Mouse (Mus musculus): ENCODE measurements around the gene Gm45234. TPM values are rescaled to one million over a fixed set of nuclear protein-coding genes. Genes with fewer than 3 reads are reported as not detected.

The Gm45234 gene
- total and polyA plus RNA-seq, 3 experiments, result not detected

DNA sequence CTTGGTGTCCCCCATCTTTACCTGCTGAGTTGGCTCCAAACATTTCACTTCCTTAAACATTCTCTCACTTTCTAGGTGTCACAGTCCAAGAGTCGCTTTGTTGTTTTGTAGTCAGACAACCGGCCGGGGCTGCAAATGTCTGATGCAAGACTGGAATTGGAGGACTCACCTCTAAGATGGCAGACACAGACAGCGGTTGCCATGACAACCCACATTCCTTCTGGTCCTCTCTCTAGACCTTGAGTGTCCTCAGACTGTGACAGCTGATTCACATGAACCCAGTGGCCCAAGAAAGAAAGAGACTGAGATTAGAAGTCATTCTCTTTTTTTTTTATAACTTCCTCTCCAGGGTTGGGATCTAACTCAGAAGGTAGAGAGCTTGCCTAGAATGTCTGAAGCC, 33.7 kb upstream of the Gm45234 start:
- Histone ChIP-seq H3K36me3 (replicated peaks in 1 of 2; ENCODE audit: control insufficient read depth in 1 of 2, insufficient read depth in 1 of 2, low read length in 1 of 2) (peaks cover 0 to 11% of the 10 kb centered on the region in 2 experiments), H3K4me1 (ENCODE audit: control insufficient read depth in 1 of 2, insufficient read depth in 2 of 2) (peaks cover 6 to 18% of the 10 kb centered on the region in 2 experiments; a peak in 3 of 4 replicates), H3K27me3 (replicated peaks) (no peaks in the 10 kb centered on the region), H3K4me3 (replicated peaks in 1 of 3; ENCODE audit: low read depth in 2 of 3, low read length in 2 of 3, poor library complexity in 1 of 3) (no peak overlapping the region), H3K79me2 (replicated peaks; ENCODE audit: control insufficient read depth, extremely low read depth, insufficient read depth, poor library complexity, severe bottlenecking) (no peaks in the 10 kb centered on the region), H3K4me2 (ENCODE audit: insufficient read depth, low read depth, poor library complexity, severe bottlenecking) (no peak overlapping the region), H3K9me3 (replicated peaks; ENCODE audit: low read length) (no peaks in the 10 kb centered on the region), H3K9ac (ENCODE audit: insufficient read depth, low read depth) (no peak overlapping the region), H3K27ac (ENCODE audit: insufficient read depth, low read depth) (no peak overlapping the region)
- TF ChIP-seq MXI1 (IDR thresholded peaks at IDR 0.05; ENCODE audit: low read depth, low read length) (peak; percentile 42; the same call in 1 of the 2 replicates), MAFK (IDR thresholded peaks at IDR 0.05; ENCODE audit: insufficient replicate concordance, low read length) (no peak)
- no peak for DNase-seq (ENCODE audit: extremely low read depth)
- dilution Hi-C loops (cut with MboI; ENCODE audit: extremely low pct_ligation_motif_present, extremely low pct_unique_long_range_greater_than_20kb, low sequenced_read_pairs), result no loop called here
- in situ Hi-C loops (cut with MboI; ENCODE audit: low pct_ligation_motif_present, low pct_unique_long_range_greater_than_20kb, low sequenced_read_pairs), result no loop called here

DNA sequence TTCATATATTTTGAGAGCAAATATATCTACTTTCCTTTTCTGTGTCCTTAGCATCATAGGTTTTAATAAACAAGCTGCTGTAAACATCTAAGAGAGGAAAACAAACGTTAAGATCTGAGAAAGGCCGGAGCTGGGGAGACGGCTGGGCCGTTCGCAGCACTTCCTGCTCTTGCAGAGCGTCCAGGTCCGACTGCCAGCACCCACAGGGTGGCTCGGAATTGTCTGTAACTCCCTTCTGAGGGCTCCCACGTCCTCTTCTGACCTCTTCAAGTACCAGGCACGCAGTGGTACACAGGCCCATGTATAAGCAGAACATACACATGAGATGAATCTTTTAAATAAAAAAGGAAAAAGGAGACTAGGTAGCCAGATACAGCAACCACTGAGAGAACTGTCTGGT, 31.9 kb upstream of the Gm45234 start:
- in situ Hi-C loops (cut with MboI; ENCODE audit: low pct_ligation_motif_present, low pct_unique_long_range_greater_than_20kb, low sequenced_read_pairs) (no loop called here), dilution Hi-C loops (cut with MboI; ENCODE audit: extremely low pct_ligation_motif_present, extremely low pct_unique_long_range_greater_than_20kb, low sequenced_read_pairs) (no loop called here)
- peak overlapping the region in 2 of 3 experiments; percentile 42 to 50 for H3K4me3 ChIP-seq (replicated peaks in 1 of 3; ENCODE audit: low read depth in 2 of 3, low read length in 2 of 3, poor library complexity in 1 of 3)
- H3K79me2 ChIP-seq (replicated peaks; ENCODE audit: control insufficient read depth, extremely low read depth, insufficient read depth, poor library complexity, severe bottlenecking), result no peaks in the 10 kb centered on the region
- peaks cover 0 to 9% of the 10 kb centered on the region in 2 experiments for H3K36me3 ChIP-seq (replicated peaks in 1 of 2; ENCODE audit: control insufficient read depth in 1 of 2, insufficient read depth in 1 of 2, low read length in 1 of 2)
- H3K27me3 ChIP-seq (replicated peaks), result no peaks in the 10 kb centered on the region
- H3K9ac ChIP-seq (ENCODE audit: insufficient read depth, low read depth), result no peak overlapping the region
- no peak for DNase-seq (ENCODE audit: extremely low read depth)
- TF ChIP-seq ZNF384 (IDR thresholded peaks at IDR 0.05; ENCODE audit: low read depth, low read length), result no peak
- no peak for TF ChIP-seq POLR2A (IDR thresholded peaks at IDR 0.05; ENCODE audit: low read depth, low read length)
- no peak for TF ChIP-seq PAX5 (IDR thresholded peaks at IDR 0.05; ENCODE audit: low read length)
- TF ChIP-seq SIN3A (IDR thresholded peaks at IDR 0.05; ENCODE audit: low read length), result no peak
- TF ChIP-seq KAT2A (IDR thresholded peaks at IDR 0.05; ENCODE audit: insufficient replicate concordance, low read length), result no peak
- TF ChIP-seq UBTF (IDR thresholded peaks at IDR 0.05; ENCODE audit: low read depth, low read length), result no peak
- TF ChIP-seq ZMIZ1 (IDR thresholded peaks at IDR 0.05; ENCODE audit: low read depth, low read length), result no peak
- no peak for TF ChIP-seq MAX (IDR thresholded peaks at IDR 0.05; ENCODE audit: low read length)
- no peak for TF ChIP-seq E2F4 (IDR thresholded peaks at IDR 0.05; ENCODE audit: insufficient replicate concordance, low read depth, low read length)
- TF ChIP-seq NELFE (IDR thresholded peaks at IDR 0.05; ENCODE audit: low read depth, low read length), result no peak
- TF ChIP-seq JUND (conservative IDR thresholded peaks at IDR 0.05; ENCODE audit: low read depth, low read length), result no peak
- no peak for TF ChIP-seq USF2 (conservative IDR thresholded peaks at IDR 0.05; ENCODE audit: low read depth, low read length)
- no peak for TF ChIP-seq CTCF (conservative IDR thresholded peaks at IDR 0.05 in 1 of 2, IDR thresholded peaks at IDR 0.05 in 1 of 2; ENCODE audit: low read depth in 2 of 2, low read length in 2 of 2)
- no peak for TF ChIP-seq IRF4 (IDR thresholded peaks at IDR 0.05; ENCODE audit: low read depth, low read length)
- no peak for TF ChIP-seq BHLHE40 (IDR thresholded peaks at IDR 0.05; ENCODE audit: low read depth, low read length)
- no peak for TF ChIP-seq TCF12 (IDR thresholded peaks at IDR 0.05; ENCODE audit: low read depth, low read length)
- no peak for TF ChIP-seq MXI1 (IDR thresholded peaks at IDR 0.05; ENCODE audit: low read depth, low read length)
- no peak for TF ChIP-seq ZC3H11A (IDR thresholded peaks at IDR 0.05; ENCODE audit: low read depth, low read length)
- no peaks in the 10 kb centered on the region for H3K9me3 ChIP-seq (replicated peaks; ENCODE audit: low read length)
- H3K4me1 ChIP-seq (ENCODE audit: control insufficient read depth in 1 of 2, insufficient read depth in 2 of 2), result peaks cover 6 to 21% of the 10 kb centered on the region in 2 experiments; a peak in 3 of 4 replicates
- peak overlapping the region; percentile 40; the same call in 1 of the 2 replicates for H3K4me2 ChIP-seq (ENCODE audit: insufficient read depth, low read depth, poor library complexity, severe bottlenecking)
- no peak overlapping the region for H3K27ac ChIP-seq (ENCODE audit: insufficient read depth, low read depth)

All from CH12.LX (cell line).